ENCODE assay signal across 10 mouse cellular contexts in the genomic region with DNA sequence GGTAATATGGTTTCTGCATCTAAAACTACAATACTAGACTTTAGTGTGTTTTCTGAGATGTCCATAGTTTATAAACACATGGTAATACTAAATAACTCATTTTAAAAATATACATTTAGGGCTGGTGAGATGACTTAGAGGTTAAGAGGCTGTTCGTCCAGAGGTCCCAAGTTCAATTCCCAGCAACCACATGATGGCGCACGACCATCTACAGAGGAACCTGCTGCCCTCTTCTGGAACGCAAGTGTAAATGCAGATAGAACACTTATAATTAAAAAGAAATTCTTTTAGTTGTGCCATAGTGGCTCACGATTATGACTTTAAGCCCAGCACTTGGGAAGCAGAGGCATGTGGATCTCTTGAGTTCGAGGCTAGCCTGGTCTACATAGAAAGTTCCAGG. TPM values are rescaled to one million over a fixed set of nuclear protein-coding genes. Genes with fewer than 3 reads are reported as not detected.
A peak's percentile ranks its signal among the peaks of the same experiment; 100 is the strongest.
DNase-seq lines count a peak whose midpoint lies in the region; ATAC-seq and TF ChIP-seq lines count a peak whose summit lies in the region.
"Had no signal": no experiment of that assay in that cellular context is flagged by ENCODE, and none has a peak within 500 bp of the region (broad histone marks: within the 10 kb centered on the region; RNA-seq: fewer than 3 reads in every experiment).

No protein-coding gene starts in this region.

- H3K4me1 ChIP-seq in kidney, postnatal 0 days (replicated peaks; ENCODE audit: insufficient read depth, low read length) = peaks cover 8% of the 10 kb centered on the region; the same call in 1 of the 2 replicates

- no peak overlapping the region for H3K4me2 ChIP-seq in kidney, postnatal 0 days (ENCODE audit: low read length)
- H3K4me2 ChIP-seq: heart, embryonic 13.5 days; midbrain, embryonic 12.5 days had no signal

- H3K4me3 ChIP-seq in kidney, postnatal 0 days (replicated peaks; ENCODE audit: low read depth, low read length) = no peak overlapping the region
- H3K4me3 ChIP-seq: heart, embryonic 13.5 days; midbrain, embryonic 12.5 days had no signal

- H3K9me3 ChIP-seq in kidney, postnatal 0 days (replicated peaks; ENCODE audit: low read length) = no peaks in the 10 kb centered on the region
- H3K9me3 ChIP-seq: heart, embryonic 13.5 days; midbrain, embryonic 12.5 days had no signal

- ATAC-seq in kidney, postnatal 0 days (replicated peaks; ENCODE audit: low FRiP score, low read depth) = no peak

- H3K27ac ChIP-seq in kidney, postnatal 0 days = no peak overlapping the region
- H3K27ac ChIP-seq: heart, embryonic 13.5 days; midbrain, embryonic 12.5 days had no signal

- H3K27me3 ChIP-seq in kidney, postnatal 0 days (ENCODE audit: insufficient read depth, low read length) = no peaks in the 10 kb centered on the region
- H3K27me3 ChIP-seq: heart, embryonic 13.5 days; midbrain, embryonic 12.5 days had no signal

- H3K9ac ChIP-seq in kidney, postnatal 0 days (ENCODE audit: low read depth, low read length) = no peak overlapping the region
- H3K9ac ChIP-seq: heart, embryonic 13.5 days; midbrain, embryonic 12.5 days had no signal

- H3K36me3 ChIP-seq in kidney, postnatal 0 days (ENCODE audit: insufficient read depth, low read length) = peaks cover 9% of the 10 kb centered on the region; the same call in 1 of the 2 replicates

- TF ChIP-seq CTCF in kidney, postnatal 0 days (IDR thresholded peaks at IDR 0.05; ENCODE audit: low read depth) = peak; percentile 89

- peak; percentile 67 for DNase-seq in kidney, postnatal 0 days (ENCODE audit: low spot score)
- no peak for DNase-seq in kidney, postnatal 14 days
- DNase-seq in ES-CJ7 (ENCODE audit: low read depth, low spot score) = peak; percentile 85
- peak; percentile 67 for DNase-seq in c-Kit-positive CD71-positive TER-119-positive erythroid progenitor cells, embryonic 14.5 days (ENCODE audit: low spot score)
- DNase-seq in lung, postnatal 14 days = peak; percentile 49
- DNase-seq in urinary bladder, adult 2 months (ENCODE audit: low spot score) = no peak
- DNase-seq in gastrocnemius, postnatal 4 days (ENCODE audit: low spot score in 2 of 2) = no peak
- no peak for DNase-seq in ovary, postnatal 36 days (ENCODE audit: low spot score)

- 56% methylated on average over 6 of the region's 6 CpGs for WGBS in kidney, postnatal 0 days

RNA-seq across cellular contexts. Expression of gene Fopnl, which starts 5.8 kb away (rescaled TPM):
- polyA plus RNA-seq in kidney, postnatal 0 days (2015; fragmentation: Nextera tagmentation; extraction: Ambion mirVana) = 144 and 149 TPM in 2 replicates
- 51.7 and 59.6 TPM in 2 replicates for polyA plus RNA-seq in urinary bladder, adult 2 months (2012; rRNA removed)
- total RNA-seq in gastrocnemius, postnatal 4 days (2021) = 10 to 100 TPM; 59.5 to 60.6 TPM

RNA-seq across cellular contexts. Expression of gene Myh11, which starts 20.2 kb away (rescaled TPM):
- 11.5 and 12.6 TPM in 2 replicates for polyA plus RNA-seq in kidney, postnatal 0 days (2015; fragmentation: Nextera tagmentation; extraction: Ambion mirVana)
- 1,679 and 3,228 TPM in 2 replicates for polyA plus RNA-seq in urinary bladder, adult 2 months (2012; rRNA removed)
- total RNA-seq in gastrocnemius, postnatal 4 days (2021) = 10 to 100 TPM; 20.9 to 30.4 TPM

RNA-seq across cellular contexts. Expression of gene Abcc1, which starts 50.0 kb away (rescaled TPM):
- polyA plus RNA-seq in kidney, postnatal 0 days (2015; fragmentation: Nextera tagmentation; extraction: Ambion mirVana) = 11.6 and 11.8 TPM in 2 replicates
- 27.5 and 27.7 TPM in 2 replicates for polyA plus RNA-seq in urinary bladder, adult 2 months (2012; rRNA removed)
- total RNA-seq in gastrocnemius, postnatal 4 days (2021) = 10 to 100 TPM; 25.9 to 29.4 TPM

Comparison
In these comparisons a context has a peak if more than half of its experiments do, and no peak if none do; other contexts are left out.
1. DNase-seq: peak in kidney, postnatal 0 days (single experiment), ES-CJ7 (single experiment), c-Kit-positive CD71-positive TER-119-positive erythroid progenitor cells, embryonic 14.5 days (single experiment) and lung, postnatal 14 days (single experiment); none in kidney, postnatal 14 days (single experiment), urinary bladder, adult 2 months (single experiment), gastrocnemius, postnatal 4 days (0 of 2) and ovary, postnatal 36 days (single experiment).
2. RNA of gene Myh11, which starts 20.2 kb away (polyA plus RNA-seq): 1,679 to 3,228 TPM in urinary bladder, adult 2 months; 11.5 to 12.6 TPM in kidney, postnatal 0 days; every median in the first group is over 100 times any median in the second.